Mouse (Mus musculus): ENCODE measurements at regions not wholly inside any gene's neighbourhood (a gene's known extent, or its start where the extent isn't known, plus 50 kb on each side); places are given as distances from the start of the nearest gene placed in this dataset.

DNA sequence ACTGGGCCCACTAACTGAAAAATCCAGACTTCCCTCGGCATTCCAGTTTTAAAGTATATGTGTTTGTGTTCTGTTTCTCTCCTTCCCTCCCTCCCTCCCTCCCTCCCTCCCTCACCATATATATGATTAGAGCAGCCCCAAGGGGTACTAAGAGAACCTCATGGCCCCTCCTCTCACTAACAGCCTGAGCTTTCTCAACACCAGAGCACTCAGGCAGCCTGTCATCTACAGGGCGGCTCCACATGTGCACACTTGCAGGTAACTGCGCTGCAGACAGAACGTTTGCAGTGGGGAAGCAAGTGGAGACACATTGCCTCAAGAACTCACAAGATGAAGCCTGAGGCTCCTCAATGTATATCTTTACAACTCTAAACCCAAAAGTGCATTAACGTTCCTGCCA lies 294.9 kb downstream of the Sox4 start:
- no peak for DNase-seq (ENCODE audit: extremely low read depth, low read depth, low spot score)

DNA sequence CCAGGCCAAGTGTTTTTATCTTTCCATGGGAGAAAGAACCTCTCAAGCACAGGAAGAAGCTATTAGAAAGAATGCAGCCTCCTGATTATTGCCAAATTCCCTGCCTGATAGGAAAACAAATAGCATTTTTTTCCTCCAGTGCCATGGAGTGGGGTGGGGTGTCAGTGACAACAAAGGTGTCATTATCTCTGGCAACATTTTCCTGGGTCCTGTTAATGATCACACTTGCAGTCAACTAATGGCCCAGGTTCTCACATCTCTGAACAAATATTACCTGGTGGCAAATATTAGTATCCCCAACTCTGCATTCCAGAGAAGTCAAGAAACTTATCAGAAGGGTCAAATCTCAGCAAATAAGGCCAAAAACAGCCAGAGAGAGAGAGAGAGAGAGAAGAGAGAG lies 298.6 kb downstream of the Sox4 start:
- no peak for DNase-seq (ENCODE audit: extremely low read depth, low read depth, low spot score)

DNA sequence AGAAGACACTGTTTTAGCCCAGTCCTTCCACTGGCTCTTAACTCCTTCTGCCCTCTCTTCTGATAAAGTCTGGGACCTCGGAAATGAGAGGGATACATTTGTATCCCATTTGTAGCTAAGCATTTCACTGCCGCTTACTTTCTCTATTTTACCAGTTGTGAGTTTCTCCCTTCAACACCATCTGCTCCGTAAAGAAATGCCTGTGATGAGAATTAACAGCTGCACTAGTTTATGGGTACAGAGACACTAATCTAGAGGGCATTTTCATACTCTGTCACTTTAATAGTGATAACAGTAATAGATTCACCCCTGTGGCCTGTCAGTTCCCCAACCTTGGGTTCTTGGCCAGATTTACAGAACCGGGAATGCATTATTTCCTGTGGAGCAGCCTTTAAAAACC lies 300.2 kb downstream of the Sox4 start:
- DNase-seq (ENCODE audit: extremely low read depth, low read depth, low spot score) = no peak

DNA sequence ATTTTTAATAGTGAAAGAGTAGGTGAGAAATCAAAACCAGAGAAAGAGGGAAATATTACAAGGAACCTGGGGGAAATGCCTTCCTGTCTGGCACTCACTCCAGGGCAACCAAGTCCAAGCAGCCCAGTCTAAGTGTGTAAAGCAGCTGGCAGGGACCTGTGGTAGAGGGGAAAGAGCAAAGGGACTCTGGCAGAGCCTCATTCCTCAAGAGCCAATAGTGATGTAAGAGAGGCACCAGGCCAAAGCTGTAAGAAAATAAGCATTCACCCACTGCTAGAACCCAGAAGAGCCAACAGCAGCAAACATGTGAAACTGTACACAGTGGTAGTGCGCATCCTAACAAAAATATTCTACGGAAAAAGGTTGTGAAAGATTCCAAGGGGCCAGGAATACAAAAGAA lies 301.7 kb downstream of the Sox4 start:
- peak; percentile 68 for DNase-seq (ENCODE audit: extremely low read depth, low read depth, low spot score)

DNA sequence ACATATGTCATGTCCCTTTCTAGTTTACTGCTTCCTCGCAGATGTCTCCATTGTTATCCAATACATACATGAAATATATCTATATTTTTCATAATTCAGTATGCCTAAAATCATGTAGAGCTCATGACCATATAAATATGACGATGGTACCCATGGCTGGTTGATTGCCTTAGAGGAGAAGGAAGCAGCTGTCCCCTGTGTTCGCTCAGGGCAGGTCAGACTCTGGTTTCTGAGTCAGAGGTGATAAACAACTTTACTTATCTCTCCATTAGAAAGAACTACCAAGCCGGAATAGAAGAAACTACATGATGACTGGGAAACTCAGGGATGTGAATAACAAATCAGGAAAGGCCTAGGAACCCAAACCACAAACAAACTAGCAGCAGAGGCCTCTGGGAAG lies 307.6 kb downstream of the Sox4 start:
- no peak for DNase-seq (ENCODE audit: extremely low read depth, low read depth, low spot score)

DNA sequence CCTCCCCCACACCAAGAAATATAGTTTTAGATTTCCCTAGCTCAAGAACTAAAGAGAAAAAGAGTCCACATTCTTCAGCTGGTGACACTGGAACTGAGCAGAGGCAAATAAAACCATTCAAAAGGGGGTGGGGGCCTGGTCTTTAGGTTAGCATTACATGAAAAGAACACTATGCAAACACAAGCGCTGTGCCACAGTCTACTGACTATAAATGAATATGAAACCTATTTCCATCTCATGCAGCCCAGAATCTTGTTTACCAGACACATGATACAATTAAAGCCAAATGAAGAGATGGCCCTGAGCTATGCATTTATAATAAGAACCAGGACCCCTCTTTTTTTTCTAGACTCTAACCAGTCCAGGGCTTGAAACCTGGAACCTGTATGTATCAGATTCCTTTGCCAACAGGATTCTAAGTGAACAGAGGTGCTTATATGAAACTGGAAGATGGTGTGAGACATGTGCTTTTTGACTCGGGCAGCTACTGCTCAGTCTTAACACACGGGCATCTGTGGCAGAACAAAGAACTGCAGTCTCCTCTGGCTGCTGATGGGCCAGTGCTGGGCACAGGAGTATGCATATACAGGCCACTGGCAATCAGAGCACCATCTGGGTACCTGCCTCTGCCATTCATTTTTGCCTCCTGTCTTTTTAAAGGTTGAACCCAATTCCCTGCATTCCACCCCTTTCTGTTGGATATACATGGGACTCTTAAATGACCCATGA lies 308.5 kb downstream of the Sox4 start:
- DNase-seq (ENCODE audit: extremely low read depth, low read depth, low spot score) = no peak

DNA sequence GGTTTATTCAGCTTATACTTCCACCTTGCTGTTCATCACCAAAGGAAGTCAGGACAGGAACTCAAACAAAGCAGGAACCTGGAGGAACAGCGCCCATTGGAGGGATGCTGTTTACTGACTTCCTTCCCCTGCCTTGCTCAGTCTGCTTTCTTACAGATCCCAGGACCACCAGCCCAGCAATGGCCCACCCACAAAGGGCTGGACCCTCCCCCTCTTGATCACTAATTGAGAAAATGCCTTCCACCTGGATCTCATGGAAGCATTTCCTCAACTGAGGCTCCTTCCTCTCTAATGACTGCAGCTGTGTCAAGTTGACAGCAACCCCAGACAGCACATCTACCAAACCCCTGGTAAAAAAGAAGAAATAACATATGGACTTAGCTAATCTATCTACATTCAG lies 312.7 kb downstream of the Sox4 start:
- DNase-seq (ENCODE audit: extremely low read depth, low read depth, low spot score) = no peak

DNA sequence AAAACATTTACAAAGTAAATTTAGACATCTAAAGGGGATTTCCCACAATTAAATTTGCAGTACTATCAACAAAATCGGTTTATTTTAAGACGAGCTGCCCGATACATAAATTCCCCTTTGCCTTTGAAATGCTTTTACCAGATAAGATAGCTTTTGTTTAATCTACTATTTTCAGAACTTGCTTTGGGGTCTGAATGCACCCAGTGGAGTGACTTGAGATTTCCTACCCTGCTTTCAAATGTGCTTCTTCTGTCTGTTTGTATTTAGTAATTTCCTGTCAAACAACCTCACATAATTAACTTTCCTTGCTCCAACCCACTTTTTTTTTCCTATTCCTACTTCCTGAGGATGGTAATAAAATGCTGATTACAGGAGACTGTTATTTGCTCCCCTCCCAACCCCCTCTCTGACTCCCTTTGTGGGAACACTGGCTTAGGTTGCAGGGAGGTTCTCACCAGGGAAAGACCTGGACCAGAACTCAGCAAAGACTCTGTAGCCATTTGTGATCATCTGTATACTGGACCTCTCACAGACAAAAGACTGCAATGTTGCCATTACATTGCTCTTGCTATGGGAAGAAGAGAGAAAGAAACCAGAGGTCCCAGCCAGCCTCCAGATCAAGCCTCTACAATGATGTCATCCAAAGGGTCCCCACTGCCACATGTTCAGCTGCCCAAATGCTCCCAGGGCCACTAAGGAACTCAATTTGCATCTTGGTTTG lies 318.1 kb downstream of the Sox4 start:
- no peak for DNase-seq (ENCODE audit: extremely low read depth, low read depth, low spot score)

DNA sequence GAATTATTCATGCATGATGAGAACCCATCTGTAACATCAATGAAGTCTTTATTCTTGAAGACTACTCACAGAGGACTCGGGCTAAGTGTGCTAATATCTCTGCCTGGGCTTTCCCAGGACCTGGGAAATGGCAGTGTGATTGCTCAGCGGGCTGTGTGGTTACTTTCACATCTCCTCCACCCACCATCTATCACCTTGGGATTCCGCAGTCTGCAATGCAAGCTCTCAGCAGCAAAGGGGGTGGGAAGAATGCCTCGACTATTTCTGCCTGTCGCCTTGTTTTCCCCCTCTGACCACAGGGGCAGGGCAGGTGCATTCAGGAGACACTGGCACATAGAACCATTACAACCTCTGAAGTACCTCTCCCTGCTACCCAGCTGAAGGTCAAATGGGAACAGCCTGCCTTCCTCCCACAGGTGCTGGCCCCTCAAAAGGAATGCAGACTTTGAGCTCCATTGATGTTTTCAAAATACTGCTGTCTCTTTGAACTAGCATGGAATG lies 319.9 kb downstream of the Sox4 start:
- DNase-seq (ENCODE audit: extremely low read depth, low read depth, low spot score) = no peak

DNA sequence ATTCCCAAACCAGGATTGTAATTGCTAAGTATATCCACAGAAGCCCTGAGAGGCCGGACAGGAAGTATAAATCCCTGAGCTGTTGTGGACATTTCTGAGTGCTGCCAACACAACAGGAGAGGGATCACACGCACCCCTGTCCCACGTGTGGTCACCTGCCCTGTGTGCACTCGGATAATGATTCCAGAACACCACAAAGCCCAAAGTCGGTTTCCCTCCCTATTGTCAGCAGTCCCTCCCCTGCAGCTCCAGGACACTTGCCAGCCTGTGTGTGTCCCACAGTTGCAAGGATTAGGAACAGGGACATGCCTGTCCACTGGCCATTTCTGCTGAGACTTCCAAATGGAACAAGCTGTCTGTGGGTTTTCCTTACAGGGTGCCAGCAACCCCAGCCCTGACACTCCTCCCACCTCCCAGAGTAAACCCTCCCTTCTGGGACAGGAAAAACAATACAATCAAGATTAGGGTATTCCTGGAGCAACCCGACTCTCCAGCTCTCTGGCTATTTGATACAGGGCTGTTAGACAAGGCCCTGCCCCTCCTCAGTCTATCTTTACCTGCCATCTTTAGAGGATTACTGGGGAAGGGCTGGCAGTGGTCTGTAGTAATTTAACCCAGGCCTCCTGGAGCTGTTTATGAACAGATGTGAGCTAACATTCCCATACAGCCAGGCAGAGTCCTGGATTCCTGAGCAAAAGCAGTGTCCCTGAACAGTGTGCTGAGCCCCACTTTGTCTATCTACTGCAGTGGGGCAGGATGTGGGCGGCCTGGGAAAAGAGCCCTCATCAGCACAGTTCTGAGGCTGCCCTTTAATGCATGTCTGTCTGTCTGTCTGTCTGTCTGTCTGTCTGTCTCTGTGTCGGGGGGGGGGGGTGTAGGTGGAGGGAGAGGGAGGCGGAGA lies 323.8 kb downstream of the Sox4 start:
- DNase-seq (ENCODE audit: extremely low read depth, low read depth, low spot score) = no peak

DNA sequence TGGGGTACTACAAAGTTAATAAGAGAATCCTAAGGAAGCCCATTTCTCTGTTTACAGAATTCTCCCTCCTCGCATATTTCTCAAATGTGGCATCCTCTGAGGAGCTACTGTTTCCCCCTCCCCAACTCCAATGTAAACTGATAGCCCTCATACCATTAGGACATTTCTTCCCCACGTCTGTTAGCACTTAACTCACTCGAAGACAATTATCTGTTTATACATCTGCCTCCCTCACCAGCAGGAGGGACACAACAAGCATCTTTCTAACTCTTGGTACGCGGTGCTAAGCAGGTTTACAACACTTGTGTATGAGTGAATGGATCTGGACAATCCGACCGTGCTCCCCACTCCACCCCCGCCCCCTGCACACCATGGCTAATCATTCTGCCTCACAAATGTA lies 324.8 kb downstream of the Sox4 start:
- DNase-seq (ENCODE audit: extremely low read depth, low read depth, low spot score) = no peak

DNA sequence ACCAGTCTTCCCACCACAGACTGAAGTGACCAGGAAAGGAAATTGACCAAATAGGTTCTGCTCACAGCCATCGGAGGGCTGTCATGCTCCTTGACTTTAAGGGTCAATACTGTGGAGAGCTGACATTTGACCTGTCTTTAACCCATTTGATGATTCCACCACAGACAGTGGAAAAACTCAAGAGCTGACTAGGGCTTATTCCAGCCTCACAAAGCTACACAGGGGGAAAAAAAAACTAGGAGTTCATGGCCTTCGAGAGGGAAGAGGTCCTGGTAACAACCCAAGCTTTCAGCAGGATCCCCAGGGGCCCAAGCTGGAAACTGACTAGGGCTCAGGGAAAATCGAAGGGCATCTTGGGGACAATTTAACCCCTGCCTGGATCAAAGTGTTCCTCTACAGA lies 334.6 kb downstream of the Sox4 start:
- no peak for DNase-seq (ENCODE audit: extremely low read depth, low read depth, low spot score)

DNA sequence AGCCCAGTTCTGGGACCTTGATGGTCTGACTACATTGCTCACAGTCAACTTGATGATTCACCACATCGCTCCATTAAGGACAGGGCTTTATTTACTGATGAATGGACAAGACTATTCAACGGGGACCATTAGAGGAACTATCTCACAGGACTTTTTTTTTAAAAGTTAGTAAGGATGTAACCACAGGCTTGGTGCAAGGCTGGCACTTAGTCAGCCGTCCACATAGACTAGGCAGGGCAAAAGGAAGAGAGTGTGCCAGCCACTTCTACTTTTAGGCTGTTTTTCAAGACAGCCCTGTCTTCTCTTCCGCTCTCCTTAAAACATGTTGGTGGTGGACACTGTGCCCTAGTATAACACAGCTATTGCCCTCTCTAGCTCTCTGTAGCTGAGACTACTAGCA lies 336.0 kb downstream of the Sox4 start:
- DNase-seq (ENCODE audit: extremely low read depth, low read depth, low spot score) = no peak

DNA sequence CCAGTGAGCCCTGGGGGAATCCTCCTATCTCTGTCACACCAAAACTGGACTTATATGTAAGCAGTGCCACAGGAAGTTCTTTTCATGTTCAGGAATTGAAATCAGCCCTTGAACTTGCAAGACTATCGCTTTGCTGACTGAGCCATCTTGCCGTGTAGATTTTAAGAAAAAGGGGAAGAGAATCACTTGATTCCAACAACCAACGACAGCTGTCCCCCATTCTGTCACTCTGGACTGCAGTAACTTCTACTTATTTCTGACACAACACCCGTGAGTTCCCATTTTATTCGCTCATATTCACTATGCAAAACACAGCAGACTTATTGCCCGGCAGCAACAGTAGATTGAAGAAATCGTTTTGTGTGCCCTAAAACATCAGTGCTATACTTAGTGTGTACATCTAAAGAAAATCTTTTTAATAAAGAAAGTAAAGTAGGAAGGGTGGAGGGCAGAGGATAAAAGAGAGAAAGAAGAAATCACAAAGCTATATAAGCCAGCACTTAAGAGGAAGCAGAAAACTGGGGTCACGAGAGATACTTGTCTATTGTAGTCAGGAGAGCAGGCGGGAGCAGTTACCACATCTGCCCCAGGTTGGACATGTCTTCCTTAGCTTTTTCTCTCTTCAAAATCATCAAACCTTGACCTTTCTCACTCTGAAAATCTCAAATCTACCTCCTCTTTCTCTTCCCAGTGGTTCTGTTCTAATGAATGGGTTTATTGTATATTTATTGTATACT lies 336.7 kb downstream of the Sox4 start:
- no peak for DNase-seq (ENCODE audit: extremely low read depth, low read depth, low spot score)

DNA sequence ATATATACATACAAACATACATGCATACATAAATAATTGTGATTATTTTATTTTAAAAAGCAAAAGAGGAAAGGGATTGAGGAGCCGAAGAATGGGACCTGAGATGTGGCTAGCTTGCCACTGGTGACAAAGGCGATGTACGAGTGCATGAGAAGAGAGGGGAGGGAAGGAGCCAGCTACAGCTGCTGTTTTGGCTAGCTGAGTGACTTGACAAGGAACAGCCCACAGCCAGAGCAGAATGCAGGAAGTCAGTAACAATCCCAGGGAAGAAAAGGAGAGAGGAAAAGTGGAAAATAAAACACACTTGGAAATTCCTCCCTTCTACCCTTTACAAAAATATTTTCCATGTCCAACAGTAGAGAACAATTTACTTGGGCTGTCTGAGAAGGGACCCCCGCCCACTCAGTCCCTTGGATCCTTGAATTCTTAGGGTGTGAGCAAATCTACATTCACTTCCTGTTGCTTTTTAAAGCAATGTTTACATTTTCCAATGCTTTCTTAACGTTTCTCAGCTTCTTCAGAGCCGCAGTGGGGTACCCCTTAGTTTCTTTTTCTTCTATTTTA lies 345.9 kb downstream of the Sox4 start:
- DNase-seq (ENCODE audit: extremely low read depth, low read depth, low spot score) = no peak

DNA sequence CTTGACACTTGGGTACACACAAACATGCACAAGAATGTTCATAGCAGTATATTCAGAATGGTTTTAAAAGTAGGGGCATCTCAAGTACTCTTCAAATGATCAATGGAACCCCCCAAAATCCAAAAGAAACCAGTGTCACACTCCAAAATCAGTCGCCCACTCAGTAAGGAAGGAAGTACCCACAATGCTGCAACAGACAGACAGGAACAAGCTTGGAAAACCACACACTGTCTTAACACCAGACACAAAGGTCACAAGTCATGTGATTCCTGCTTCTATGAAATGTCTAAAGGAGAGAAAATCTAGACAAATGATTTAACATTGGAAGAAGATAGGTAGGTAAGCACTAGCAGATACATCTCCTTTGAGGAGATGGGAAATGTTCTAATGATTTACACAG lies 346.9 kb downstream of the Sox4 start:
- DNase-seq (ENCODE audit: extremely low read depth, low read depth, low spot score) = no peak

DNA sequence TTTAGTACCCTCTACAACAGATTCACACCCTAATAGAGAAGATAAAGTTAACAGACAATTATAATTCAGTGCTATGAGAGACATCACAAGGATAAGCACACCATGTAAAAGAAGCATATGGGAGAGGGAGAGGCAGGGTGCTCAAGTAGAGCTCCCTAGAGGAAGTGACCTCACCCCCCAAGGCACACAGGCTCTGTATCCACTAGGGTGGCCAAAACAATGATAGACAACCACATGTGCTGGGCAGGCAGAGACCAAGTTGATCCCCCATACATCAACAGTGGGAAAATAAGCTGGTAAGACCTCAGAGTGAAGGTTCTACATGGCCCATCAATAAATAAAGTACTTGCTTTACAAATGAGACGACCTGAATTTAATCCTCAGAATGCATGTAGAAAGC lies 347.7 kb downstream of the Sox4 start:
- DNase-seq (ENCODE audit: extremely low read depth, low read depth, low spot score) = no peak

DNA sequence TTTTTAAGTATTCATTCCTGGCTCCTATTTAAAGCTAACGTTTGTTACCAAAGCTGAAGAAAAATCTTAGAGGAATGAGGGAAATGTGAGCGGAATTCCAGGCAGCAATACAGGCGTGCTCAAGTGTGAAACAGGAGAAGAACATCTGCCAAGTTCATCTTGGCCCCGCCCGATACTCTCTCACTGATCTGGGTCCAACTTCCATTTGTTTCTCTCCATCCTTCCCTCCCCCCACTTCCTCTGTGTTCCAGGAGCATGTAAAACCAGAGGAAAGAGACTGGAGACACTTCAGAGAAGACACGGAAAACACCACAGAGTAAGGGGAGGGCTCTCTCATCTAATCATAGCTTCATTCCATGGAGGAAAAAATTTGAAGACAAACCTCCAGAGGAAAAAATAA lies 346.7 kb downstream of the Gm11361 start:
- DNase-seq (ENCODE audit: extremely low read depth, low read depth, low spot score) = no peak

DNA sequence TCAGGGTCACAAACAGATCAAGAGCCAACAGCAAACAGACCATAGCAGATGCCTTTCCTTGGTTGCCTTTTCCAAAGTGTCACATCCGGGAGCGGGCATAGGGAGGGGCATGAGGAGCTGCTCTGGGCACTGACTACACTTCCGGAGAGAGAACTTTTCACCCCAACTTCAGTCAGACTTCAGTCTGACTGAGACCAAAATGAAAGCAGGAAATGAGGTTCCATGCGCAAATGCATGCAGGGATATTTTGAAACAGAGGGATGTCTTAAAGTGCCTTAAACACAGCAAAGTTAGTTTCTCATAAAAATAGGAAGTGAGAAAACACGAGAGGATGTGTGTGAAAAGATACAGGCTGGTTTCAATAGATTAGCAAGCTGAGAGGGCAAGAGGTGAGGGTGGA lies 343.5 kb downstream of the Gm11361 start:
- no peak for DNase-seq (ENCODE audit: extremely low read depth, low read depth, low spot score)

DNA sequence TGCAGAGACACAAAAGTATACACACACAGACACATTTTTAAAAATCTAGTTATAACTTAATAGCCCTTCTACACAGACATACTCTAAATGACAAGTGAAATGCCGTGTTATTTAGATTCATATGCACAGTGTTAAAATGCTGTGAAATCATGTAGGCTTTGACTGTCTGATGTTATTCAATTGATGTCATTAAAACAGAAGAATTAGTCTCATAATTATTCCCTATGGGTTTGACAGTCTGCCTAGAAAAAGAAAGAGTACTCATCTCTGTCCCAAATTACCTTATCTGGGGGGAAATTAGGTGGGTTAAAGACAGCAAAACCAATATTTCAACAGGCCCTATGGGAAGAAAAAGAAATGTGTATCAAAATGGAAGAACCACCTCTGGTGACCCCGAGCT lies 339.0 kb downstream of the Gm11361 start:
- no peak for DNase-seq (ENCODE audit: extremely low read depth, low read depth, low spot score)

DNA sequence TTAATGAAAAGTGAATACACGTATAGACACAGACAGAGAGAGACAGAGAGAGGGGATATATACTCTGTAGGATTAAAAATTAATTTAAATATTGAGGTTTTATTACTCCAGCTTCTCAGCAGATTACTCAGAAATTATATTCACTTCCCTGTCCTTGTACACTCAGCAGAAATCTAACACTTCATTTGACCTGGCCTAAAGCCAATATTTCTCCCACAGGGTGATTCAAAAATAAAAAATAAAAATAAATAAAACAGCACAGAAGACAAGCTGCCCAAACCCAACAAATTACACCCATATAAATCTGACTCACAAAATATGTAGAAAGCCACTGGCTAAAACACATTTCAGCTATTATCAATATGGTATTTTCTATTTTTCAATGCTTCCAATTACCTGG lies 334.8 kb downstream of the Gm11361 start:
- DNase-seq (ENCODE audit: extremely low read depth, low read depth, low spot score) = no peak

Measured in fat pad, adult 2 months (tissue).